Mouse (Mus musculus) heart, embryonic 11.5 days (tissue): ENCODE data around the gene Preb. TPM values are rescaled to one million over a fixed set of nuclear protein-coding genes. Genes with fewer than 3 reads are reported as not detected.

Experiments
- ATAC-seq: fragments of 200-750 bp; cut with Nextera tagmentation; replicated peaks from 2 replicates; pipeline ENCODE4 v1.8.0; 2017; ENCODE audit warnings: moderate library complexity; ENCODE audit not compliant: insufficient number of reproducible peaks, low FRiP score, low TSS enrichment
- H3K27ac ChIP-seq: fragments of 300-500 bp; sonication (generic); 2 replicates; pipeline ENCODE4 v1.5.1; 2014; ENCODE audit warnings: mild to moderate bottlenecking, low read depth, low read length
- H3K27me3 ChIP-seq: fragments of 300-500 bp; sonication (generic); 2 replicates; pipeline ENCODE4 v1.6.1; 2014; ENCODE audit warnings: mild to moderate bottlenecking, low read length, mixed read lengths; ENCODE audit not compliant: control insufficient read depth, insufficient read depth
- H3K36me3 ChIP-seq: fragments of 300-500 bp; sonication (generic); 2 replicates; pipeline ENCODE4 v1.6.1; 2014; ENCODE audit warnings: mild to moderate bottlenecking, low read length, moderate library complexity, mixed read lengths; ENCODE audit not compliant: control insufficient read depth, insufficient read depth
- H3K4me1 ChIP-seq: fragments of 300-500 bp; sonication (generic); 2 replicates; pipeline ENCODE4 v1.6.1; 2014; ENCODE audit warnings: low read length; ENCODE audit not compliant: control insufficient read depth, insufficient read depth
- H3K4me2 ChIP-seq: fragments of 300-500 bp; sonication (generic); 2 replicates; pipeline ENCODE4 v1.6.1; 2014; ENCODE audit warnings: mild to moderate bottlenecking, moderate library complexity
- H3K4me3 ChIP-seq: fragments of 300-500 bp; sonication (generic); 2 replicates; pipeline ENCODE4 v1.5.1; 2014; ENCODE audit warnings: low read depth, low read length
- H3K9ac ChIP-seq: fragments of 300-500 bp; sonication (generic); 2 replicates; pipeline ENCODE4 v1.6.1; 2014; ENCODE audit warnings: mild to moderate bottlenecking, low read depth, low read length, moderate library complexity
- H3K9me3 ChIP-seq: fragments of 300-500 bp; sonication (generic); replicated peaks from 2 replicates; pipeline ENCODE4 v1.6.1; 2016; ENCODE audit warnings: low read length; ENCODE audit not compliant: control insufficient read depth
- WGBS: fragments of 180-500 bp; shearing (Covaris S2); extraction: QIAGEN DNeasy Blood & Tissue Kit; methylation state at CpG from one replicate; pipeline ENCODE4 v1.1.7; 2014; ENCODE audit not compliant: insufficient replicate concordance; 5-methylcytosine and 5-hydroxymethylcytosine counted together
- polyA plus RNA-seq: library from polyadenylated mRNA; unstranded; fragments of >200 nt; fragmentation: Nextera tagmentation; extraction: Ambion mirVana; gene quantifications from 2 replicates; pipeline ENCODE4 v1.2.1, GENCODE M21; 2014

Preb gene
- polyA plus RNA-seq, 1 experiment from 2014 or later: 70.2 TPM

- H3K4me3 ChIP-seq: no peak overlapping the region
- H3K27me3 ChIP-seq: no peaks in the 10 kb centered on the region
- H3K4me2 ChIP-seq: no peak overlapping the region
- peaks cover 7% of the 10 kb centered on the region; the same call in 1 of the 2 replicates for H3K36me3 ChIP-seq
- ATAC-seq: no peak
- peaks cover 59% of the 10 kb centered on the region for H3K4me1 ChIP-seq
- no peak overlapping the region for H3K9ac ChIP-seq
- no peaks in the 10 kb centered on the region for H3K9me3 ChIP-seq
- 79% methylated on average over 7 of the region's 7 CpGs for WGBS
- H3K27ac ChIP-seq: peak overlapping the region; percentile 94; the same call in 1 of the 2 replicates
These were observed 50.3 kb downstream of the Preb start for GRCm38 (mm10) chr5:30909863-30910262.

- no peak for ATAC-seq
- no peak overlapping the region for H3K9ac ChIP-seq
- peak overlapping the region; percentile 94 for H3K27ac ChIP-seq
- no peaks in the 10 kb centered on the region for H3K9me3 ChIP-seq
- 16% methylated on average over 7 of the region's 7 CpGs for WGBS
- H3K27me3 ChIP-seq: no peaks in the 10 kb centered on the region
- H3K36me3 ChIP-seq: peaks cover 8% of the 10 kb centered on the region; the same call in 1 of the 2 replicates
- H3K4me3 ChIP-seq: no peak overlapping the region
- peaks cover 59% of the 10 kb centered on the region for H3K4me1 ChIP-seq
- H3K4me2 ChIP-seq: peak overlapping the region; percentile 90
These were observed 50.9 kb downstream of the Preb start for GRCm38 (mm10) chr5:30909300-30909659.

- no peaks in the 10 kb centered on the region for H3K27me3 ChIP-seq
- H3K4me3 ChIP-seq: peak overlapping the region; percentile 81
- WGBS: 31% methylated on average over 13 of the region's 13 CpGs
- no peaks in the 10 kb centered on the region for H3K9me3 ChIP-seq
- H3K9ac ChIP-seq: peak overlapping the region; percentile 88
- peak overlapping the region; percentile 94 for H3K27ac ChIP-seq
- peaks cover 8% of the 10 kb centered on the region for H3K36me3 ChIP-seq
- H3K4me2 ChIP-seq: peak overlapping the region; percentile 90
- ATAC-seq: no peak
- peaks cover 56% of the 10 kb centered on the region for H3K4me1 ChIP-seq
These were observed 51.5 kb downstream of the Preb start for GRCm38 (mm10) chr5:30908426-30909299.

- under 1% methylated on average over 58 of the region's 58 CpGs for WGBS
- Histone ChIP-seq H3K9me3 (no peaks in the 10 kb centered on the region), H3K36me3 (peaks cover 14% of the 10 kb centered on the region), H3K27me3 (no peaks in the 10 kb centered on the region), H3K4me2 (peak within 1 kb of the TSS; percentile 90), H3K4me1 (peaks cover 47% of the 10 kb centered on the region), H3K4me3 (peak within 1 kb of the TSS; percentile 81), H3K27ac (peak within 1 kb of the TSS; percentile 94), H3K9ac (peak within 1 kb of the TSS; percentile 88)
- peak; percentile 90 for ATAC-seq
These were observed 52.6 kb downstream of the Preb start, which contains the start of gene Ost4 for GRCm38 (mm10) chr5:30907413-30908059. Ost4 (minus strand) TSS chr5:30907788.

GRCm38 (mm10) chr5:30901860-30902259 lies 58.3 kb downstream of the Preb start:
- no peaks in the 10 kb centered on the region for H3K9me3 ChIP-seq
- 89% methylated on average over 5 of the region's 5 CpGs for WGBS

More at GRCm38 (mm10) chr5:30901860-30902259, 58.3 kb downstream of the Preb start:
- Histone ChIP-seq H3K4me2 (no peak overlapping the region), H3K27me3 (no peaks in the 10 kb centered on the region), H3K27ac (no peak overlapping the region), H3K9ac (no peak overlapping the region), H3K4me1 (peaks cover 15% of the 10 kb centered on the region), H3K4me3 (no peak overlapping the region), H3K36me3 (peaks cover 19% of the 10 kb centered on the region)
- ATAC-seq: no peak

Other genes starting within 250 kb of the Preb start
- gene Dpysl5, start 248.8 kb downstream of the Preb start, polyA plus RNA-seq: 2.9 and 3.5 TPM in 2 replicates
- 14.2 and 17.9 TPM in 2 replicates for gene Mapre3, start 145.7 kb downstream of the Preb start, polyA plus RNA-seq
- 47.8 and 48.2 TPM in 2 replicates for gene Tmem214, start 92.3 kb downstream of the Preb start, polyA plus RNA-seq
- 12.9 and 14.5 TPM in 2 replicates for gene Agbl5, start 71.7 kb downstream of the Preb start, polyA plus RNA-seq
- gene Ost4, start 52.6 kb downstream of the Preb start, polyA plus RNA-seq: 445 and 470 TPM in 2 replicates
- gene Emilin1, start 47.0 kb downstream of the Preb start, polyA plus RNA-seq: 90.5 and 123 TPM in 2 replicates
- gene Khk, start 38.9 kb downstream of the Preb start, polyA plus RNA-seq: 10.1 and 11.3 TPM in 2 replicates
- 4.4 and 5.4 TPM in 2 replicates for gene Cgref1, start 14.8 kb downstream of the Preb start, polyA plus RNA-seq
- gene Tcf23, start 8.3 kb upstream of the Preb start, polyA plus RNA-seq: 0.04 and 0.15 TPM in 2 replicates
- gene Atraid, start 88.0 kb upstream of the Preb start, polyA plus RNA-seq: 96.8 and 101 TPM in 2 replicates
- gene Slc5a6, start 88.6 kb upstream of the Preb start, polyA plus RNA-seq: 5.4 and 7.1 TPM in 2 replicates
- gene Cad, start 94.4 kb upstream of the Preb start, polyA plus RNA-seq: 22.9 and 23.1 TPM in 2 replicates
- gene Dnajc5g, start 145.9 kb upstream of the Preb start, polyA plus RNA-seq: not detected in 2 replicates
- 0.47 and 0.48 TPM in 2 replicates for gene Slc30a3, start 147.9 kb upstream of the Preb start, polyA plus RNA-seq
- gene Trim54, start 156.4 kb upstream of the Preb start, polyA plus RNA-seq: 13.9 and 16.7 TPM in 2 replicates
- 0.51 TPM in 1 of 2 replicates, not detected in the other for gene Ucn, start 178.5 kb upstream of the Preb start, polyA plus RNA-seq
- gene Mpv17, start 193.9 kb upstream of the Preb start, polyA plus RNA-seq: 78.1 and 82.1 TPM in 2 replicates
- gene Gm29609, start 219.6 kb upstream of the Preb start, polyA plus RNA-seq: 0.76 and 1.2 TPM in 2 replicates
- 48.2 and 50.8 TPM in 2 replicates for gene Gtf3c2, start 219.8 kb upstream of the Preb start, polyA plus RNA-seq
- 115 and 122 TPM in 2 replicates for gene Snx17, start 232.9 kb upstream of the Preb start, polyA plus RNA-seq
- gene Eif2b4, start 233.1 kb upstream of the Preb start, polyA plus RNA-seq: 56.7 and 58.6 TPM in 2 replicates
- gene Zfp513, start 241.9 kb upstream of the Preb start, polyA plus RNA-seq: 4.8 and 5.0 TPM in 2 replicates